In the genomic region with DNA sequence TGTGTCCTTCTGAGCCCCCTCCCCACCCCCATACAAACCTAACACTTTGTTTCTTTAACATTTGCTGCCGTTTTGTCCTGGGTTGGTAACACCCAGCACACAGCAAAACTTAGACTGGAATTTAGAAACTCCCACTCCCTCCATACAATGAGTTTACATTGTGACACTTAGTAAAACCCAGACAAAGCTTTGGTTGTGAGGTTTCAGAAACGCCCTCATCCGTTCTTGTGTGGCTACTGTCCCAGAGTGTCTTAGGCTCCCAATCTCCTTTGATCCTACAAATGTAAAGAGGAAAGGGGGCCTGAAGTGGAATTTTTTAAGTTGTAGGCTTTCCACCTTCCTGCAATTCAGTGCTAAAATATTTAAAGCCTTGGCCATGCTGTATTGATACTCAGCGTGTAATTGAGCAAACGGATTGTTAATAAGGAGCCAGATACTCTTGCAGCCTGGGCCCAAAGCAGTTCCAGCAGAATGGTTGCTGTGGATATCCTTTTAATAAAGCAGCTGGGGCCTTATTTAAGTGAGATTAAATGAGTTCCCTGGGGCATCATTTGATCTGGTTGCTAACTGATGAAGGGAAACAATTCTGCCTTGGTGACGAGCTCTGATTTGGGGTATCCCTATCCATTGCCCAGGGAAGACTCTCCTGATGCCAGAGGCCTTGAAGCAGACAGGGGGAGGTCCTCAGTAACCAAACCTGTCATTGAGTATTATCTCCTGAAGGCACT, we compare ENCODE assay signal across 20 mouse cellular contexts. TPM values are rescaled to one million over a fixed set of nuclear protein-coding genes. Genes with fewer than 3 reads are reported as not detected.
DNase-seq lines count a peak whose midpoint lies in the region; ATAC-seq lines count a peak whose summit lies in the region.
"Had no signal": no experiment of that assay in that cellular context is flagged by ENCODE, and none has a peak within 500 bp of the region (broad histone marks: within the 10 kb centered on the region; RNA-seq: fewer than 3 reads in every experiment).

No protein-coding gene starts in this region.

- DNase-seq in embryo, embryonic 11 days: peak; percentile 26
- DNase-seq in embryo, embryonic 10.5 days (ENCODE audit: low spot score): no peak
- no peak for DNase-seq in neural tube, embryonic 11.5 days (ENCODE audit: low spot score)
- no peak for DNase-seq in neural tube, embryonic 10.5 days (ENCODE audit: extremely low spot score, low spot score)
- peak; percentile 79 for DNase-seq in midbrain, embryonic 14.5 days
- DNase-seq in frontal cortex, postnatal 14 days (ENCODE audit: low spot score in 2 of 2): no peak
- no peak for DNase-seq in left cerebral cortex, postnatal 25 days (ENCODE audit: low spot score in 2 of 2)
- no peak for DNase-seq in kidney, adult 8-10 months
- DNase-seq: adrenal gland, postnatal 25 days; cerebellum, postnatal 10 days; heart, adult 11 months; kidney, adult 9 months; liver, embryonic 13.5 days; lung, postnatal 4 days; right cerebral cortex, postnatal 25 days; thymus, adult 2 months had no signal

- no peaks in the 10 kb centered on the region for H3K27me3 ChIP-seq in neural tube, embryonic 11.5 days (ENCODE audit: control insufficient read depth, insufficient read depth, low read length)
- no peaks in the 10 kb centered on the region for H3K27me3 ChIP-seq in midbrain, embryonic 14.5 days (ENCODE audit: control insufficient read depth, insufficient read depth, low read length)

- 52% methylated on average over 6 of the region's 6 CpGs for WGBS in neural tube, embryonic 11.5 days
- 9% methylated on average over 6 of the region's 6 CpGs for WGBS in midbrain, embryonic 14.5 days

- H3K9me3 ChIP-seq in neural tube, embryonic 11.5 days (ENCODE audit: control insufficient read depth, low read length): no peaks in the 10 kb centered on the region
- H3K9me3 ChIP-seq in midbrain, embryonic 14.5 days (ENCODE audit: control insufficient read depth, low read length): no peaks in the 10 kb centered on the region
- H3K9me3 ChIP-seq: heart, embryonic 15.5 days; limb, embryonic 10.5 days; liver, embryonic 13.5 days had no signal

- H3K27ac ChIP-seq in neural tube, embryonic 11.5 days (ENCODE audit: low read depth, low read length): 0 out of 2 replicates have a peak overlapping the region, but pooled peaks have one; percentile 47
- H3K27ac ChIP-seq in midbrain, embryonic 14.5 days (replicated peaks; ENCODE audit: low read depth, low read length): peak overlapping the region; percentile 68
- H3K27ac ChIP-seq: heart, embryonic 15.5 days; limb, embryonic 10.5 days; liver, embryonic 13.5 days had no signal

- no peaks in the 10 kb centered on the region for H3K4me1 ChIP-seq in neural tube, embryonic 11.5 days (ENCODE audit: control insufficient read depth, insufficient read depth, low read length)
- peaks cover 19% of the 10 kb centered on the region for H3K4me1 ChIP-seq in midbrain, embryonic 14.5 days (ENCODE audit: control insufficient read depth, insufficient read depth, low read length)
- H3K4me1 ChIP-seq: heart, embryonic 15.5 days; liver, embryonic 13.5 days had no signal

- H3K36me3 ChIP-seq in neural tube, embryonic 11.5 days (ENCODE audit: control insufficient read depth, insufficient read depth, low read length): no peaks in the 10 kb centered on the region
- no peaks in the 10 kb centered on the region for H3K36me3 ChIP-seq in midbrain, embryonic 14.5 days (ENCODE audit: control insufficient read depth, insufficient read depth, low read length)
- H3K36me3 ChIP-seq: heart, embryonic 15.5 days; limb, embryonic 10.5 days; liver, embryonic 13.5 days had no signal

- intact Hi-C loops in left cerebral cortex, postnatal 25 days (cut with DNase I): no loop called here

- ATAC-seq in neural tube, embryonic 11.5 days (ENCODE audit: insufficient read depth, low FRiP score, low TSS enrichment): peak; percentile 38; the same call in 1 of the 2 replicates
- peak; percentile 48; the same call in 1 of the 2 replicates for ATAC-seq in midbrain, embryonic 14.5 days (ENCODE audit: low FRiP score, low TSS enrichment)

- H3K9ac ChIP-seq in neural tube, embryonic 11.5 days (ENCODE audit: low read length): no peak overlapping the region
- H3K9ac ChIP-seq in midbrain, embryonic 14.5 days (replicated peaks; ENCODE audit: low read length): peak overlapping the region; percentile 23; the same call in 1 of the 2 replicates
- H3K9ac ChIP-seq: heart, embryonic 15.5 days; liver, embryonic 13.5 days had no signal

- no peak overlapping the region for H3K4me3 ChIP-seq in neural tube, embryonic 11.5 days (ENCODE audit: low read depth, low read length)
- no peak overlapping the region for H3K4me3 ChIP-seq in midbrain, embryonic 14.5 days (replicated peaks; ENCODE audit: low read depth, low read length)
- H3K4me3 ChIP-seq: heart, embryonic 15.5 days; limb, embryonic 10.5 days; liver, embryonic 13.5 days had no signal

- H3K4me2 ChIP-seq in neural tube, embryonic 11.5 days (ENCODE audit: low read depth): no peak overlapping the region
- no peak overlapping the region for H3K4me2 ChIP-seq in midbrain, embryonic 14.5 days (ENCODE audit: low read length)
- H3K4me2 ChIP-seq: heart, embryonic 15.5 days; liver, embryonic 13.5 days had no signal

RNA-seq across cellular contexts. Expression of a gene that starts 6.6 kb away (rescaled TPM):
- polyA plus RNA-seq in neural tube, embryonic 11.5 days (2014; fragmentation: Nextera tagmentation; extraction: Ambion mirVana): 0.58 and 0.81 TPM in 2 replicates
- 0.54 and 1.0 TPM in 2 replicates for polyA plus RNA-seq in midbrain, embryonic 14.5 days (2014; fragmentation: Nextera tagmentation; extraction: Ambion mirVana)
- 1 to 10 TPM; 3.3 to 4.7 TPM for total RNA-seq in left cerebral cortex, postnatal 25 days (2021)
- total RNA-seq: monocyte, adult 5-6 weeks had no signal
- polyA plus RNA-seq: large intestine, adult 2 months; limb, embryonic 10.5 days; liver, embryonic 13.5 days had no signal

RNA-seq across cellular contexts. Expression of a gene that starts 21.2 kb away (rescaled TPM):
- polyA plus RNA-seq in neural tube, embryonic 11.5 days (2014; fragmentation: Nextera tagmentation; extraction: Ambion mirVana): 1.1 TPM in 2 replicates
- polyA plus RNA-seq in midbrain, embryonic 14.5 days (2014; fragmentation: Nextera tagmentation; extraction: Ambion mirVana): 0.04 and 0.20 TPM in 2 replicates
- under 1 TPM; 0.32 to 0.34 TPM for total RNA-seq in left cerebral cortex, postnatal 25 days (2021)

RNA-seq across cellular contexts. Expression of a gene that starts 50.3 kb away (rescaled TPM):
- 13.6 and 16.9 TPM in 2 replicates for polyA plus RNA-seq in neural tube, embryonic 11.5 days (2014; fragmentation: Nextera tagmentation; extraction: Ambion mirVana)
- polyA plus RNA-seq in midbrain, embryonic 14.5 days (2014; fragmentation: Nextera tagmentation; extraction: Ambion mirVana): 8.7 and 9.3 TPM in 2 replicates
- 10 to 100 TPM in 1 of 2 experiments, 1 to 10 TPM in 1; 8.4 to 10.8 TPM for total RNA-seq in left cerebral cortex, postnatal 25 days (2021)

Comparison
In these comparisons a context has a peak if more than half of its experiments do, and no peak if none do; other contexts are left out.
1. DNase-seq: peak in embryo, embryonic 11 days (single experiment) and midbrain, embryonic 14.5 days (single experiment); none in embryo, embryonic 10.5 days (single experiment), neural tube, embryonic 11.5 days (single experiment), neural tube, embryonic 10.5 days (single experiment), frontal cortex, postnatal 14 days (0 of 2), left cerebral cortex, postnatal 25 days (0 of 2) and kidney, adult 8-10 months (0 of 2).